Mouse (Mus musculus): ENCODE data around the gene Stard3. TPM values are rescaled to one million over a fixed set of nuclear protein-coding genes. Genes with fewer than 3 reads are reported as not detected.
A peak's percentile ranks its signal among the peaks of the same experiment; 100 is the strongest.

Stard3 gene
- polyA plus RNA-seq, 1 experiment = 25.8 TPM

DNA sequence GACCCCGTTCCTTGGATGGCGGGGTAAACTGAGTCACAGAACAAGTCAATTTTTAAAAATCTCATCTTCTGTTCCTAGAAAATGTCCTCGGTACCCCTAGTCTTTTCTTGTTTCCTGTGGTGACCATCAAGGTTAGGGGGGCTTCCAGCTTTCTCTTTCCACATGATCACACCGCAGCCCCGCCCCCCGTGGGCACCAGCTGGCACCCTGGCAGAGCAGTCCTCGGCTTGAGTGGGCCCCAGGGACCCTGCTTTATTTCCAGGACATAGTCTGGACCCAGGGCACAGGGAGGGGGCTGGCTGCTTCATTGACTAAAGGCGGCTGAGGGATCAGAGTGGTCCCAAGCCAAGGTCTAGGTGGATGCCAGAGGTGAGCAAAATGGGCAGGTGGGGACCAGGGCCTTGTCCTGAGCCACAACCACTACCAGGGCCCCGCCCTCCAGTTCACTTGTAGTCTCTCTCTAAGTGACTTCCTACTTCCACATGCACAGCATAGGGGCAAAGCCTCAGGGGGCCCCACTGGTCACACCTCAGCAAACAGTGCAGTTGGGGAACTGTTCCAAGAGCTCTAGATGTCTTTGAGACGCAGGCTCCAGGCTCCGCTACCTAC is 18.4 kb upstream of the Stard3 start:
- no peak for TF ChIP-seq SRF (IDR thresholded peaks at IDR 0.05; ENCODE audit: control insufficient read depth, insufficient read length, low read depth)
- no peak for TF ChIP-seq MYOG (IDR thresholded peaks at IDR 0.05; ENCODE audit: control insufficient read depth in 1 of 3, insufficient read depth in 1 of 3, insufficient read length in 2 of 3, low read depth in 2 of 3)
- no peak for TF ChIP-seq POLR2AphosphoS2 (IDR thresholded peaks at IDR 0.05; ENCODE audit: insufficient read length, low read depth)
- TF ChIP-seq MYOD1 (IDR thresholded peaks at IDR 0.05; ENCODE audit: control insufficient read depth in 1 of 3, insufficient read length in 2 of 3, low read depth in 2 of 3) = no peak
- no peak for TF ChIP-seq POLR2A (IDR thresholded peaks at IDR 0.05; ENCODE audit: insufficient read length, low read depth)
- TF ChIP-seq TCF3 (IDR thresholded peaks at IDR 0.05; ENCODE audit: insufficient read length, low read depth) = no peak
- no peak for TF ChIP-seq USF1 (IDR thresholded peaks at IDR 0.05; ENCODE audit: low read depth)
- TF ChIP-seq REST (IDR thresholded peaks at IDR 0.05; ENCODE audit: insufficient read depth, insufficient read length) = no peak
- no peak for TF ChIP-seq E2F4 (IDR thresholded peaks at IDR 0.05; ENCODE audit: insufficient read depth)
- no peak for TF ChIP-seq CEBPB (IDR thresholded peaks at IDR 0.05; ENCODE audit: insufficient read depth, poor library complexity, severe bottlenecking)
- TF ChIP-seq MAX (IDR thresholded peaks at IDR 0.05; ENCODE audit: low read depth) = no peak
- no peak for TF ChIP-seq TCF12 (IDR thresholded peaks at IDR 0.05; ENCODE audit: insufficient read depth, poor library complexity, severe bottlenecking)
- Histone ChIP-seq H3ac (ENCODE audit: control insufficient read depth, insufficient read length) (no peak overlapping the region), H3K4me3 (peak overlapping the region; percentile 6), H3K36me3 (ENCODE audit: control insufficient read depth, insufficient read depth) (no peaks in the 10 kb centered on the region), H3K27me3 (ENCODE audit: control insufficient read depth, insufficient read depth, insufficient read length) (peaks cover 44% of the 10 kb centered on the region), H3K4me2 (ENCODE audit: low read depth) (peak overlapping the region; percentile 99), H3K79me2 (ENCODE audit: control insufficient read depth, insufficient read depth) (no peaks in the 10 kb centered on the region)

- Histone ChIP-seq H3K4me2 (ENCODE audit: low read depth) (no peak overlapping the region), H3K79me2 (ENCODE audit: control insufficient read depth, insufficient read depth) (no peaks in the 10 kb centered on the region), H3K27me3 (ENCODE audit: control insufficient read depth, insufficient read depth, insufficient read length) (peaks cover 36% of the 10 kb centered on the region), H3K36me3 (ENCODE audit: control insufficient read depth, insufficient read depth) (no peaks in the 10 kb centered on the region), H3ac (ENCODE audit: control insufficient read depth, insufficient read length) (no peak overlapping the region), H3K4me3 (no peak overlapping the region)
- no peak for TF ChIP-seq TCF3 (IDR thresholded peaks at IDR 0.05; ENCODE audit: insufficient read length, low read depth)
- TF ChIP-seq MYOD1 (IDR thresholded peaks at IDR 0.05; ENCODE audit: control insufficient read depth in 1 of 3, insufficient read length in 2 of 3, low read depth in 2 of 3) = no peak
- no peak for TF ChIP-seq MYOG (IDR thresholded peaks at IDR 0.05; ENCODE audit: control insufficient read depth in 1 of 3, insufficient read depth in 1 of 3, insufficient read length in 2 of 3, low read depth in 2 of 3)
- TF ChIP-seq TCF12 (IDR thresholded peaks at IDR 0.05; ENCODE audit: insufficient read depth, poor library complexity, severe bottlenecking) = no peak
- TF ChIP-seq USF1 (IDR thresholded peaks at IDR 0.05; ENCODE audit: low read depth) = no peak
- TF ChIP-seq POLR2AphosphoS2 (IDR thresholded peaks at IDR 0.05; ENCODE audit: insufficient read length, low read depth) = no peak
- TF ChIP-seq MAX (IDR thresholded peaks at IDR 0.05; ENCODE audit: low read depth) = no peak
- no peak for TF ChIP-seq REST (IDR thresholded peaks at IDR 0.05; ENCODE audit: insufficient read depth, insufficient read length)
- no peak for TF ChIP-seq SRF (IDR thresholded peaks at IDR 0.05; ENCODE audit: control insufficient read depth, insufficient read length, low read depth)
- no peak for TF ChIP-seq POLR2A (IDR thresholded peaks at IDR 0.05; ENCODE audit: insufficient read length, low read depth)
- no peak for TF ChIP-seq E2F4 (IDR thresholded peaks at IDR 0.05; ENCODE audit: insufficient read depth)
Observed at GRCm38 (mm10) chr11:98340597-98340996, 17.6 kb upstream of the Stard3 start.

- Histone ChIP-seq H3K27me3 (ENCODE audit: control insufficient read depth, insufficient read depth, insufficient read length) (peaks cover 35% of the 10 kb centered on the region), H3ac (ENCODE audit: control insufficient read depth, insufficient read length) (no peak overlapping the region)
- TF ChIP-seq USF1 (IDR thresholded peaks at IDR 0.05; ENCODE audit: low read depth) (no peak), E2F4 (IDR thresholded peaks at IDR 0.05; ENCODE audit: insufficient read depth) (no peak), MYOD1 (IDR thresholded peaks at IDR 0.05; ENCODE audit: control insufficient read depth in 1 of 3, insufficient read length in 2 of 3, low read depth in 2 of 3) (no peak), TCF3 (IDR thresholded peaks at IDR 0.05; ENCODE audit: insufficient read length, low read depth) (no peak), REST (IDR thresholded peaks at IDR 0.05; ENCODE audit: insufficient read depth, insufficient read length) (no peak), MYOG (IDR thresholded peaks at IDR 0.05; ENCODE audit: control insufficient read depth in 1 of 3, insufficient read depth in 1 of 3, insufficient read length in 2 of 3, low read depth in 2 of 3) (no peak), SRF (IDR thresholded peaks at IDR 0.05; ENCODE audit: control insufficient read depth, insufficient read length, low read depth) (no peak), MAX (IDR thresholded peaks at IDR 0.05; ENCODE audit: low read depth) (no peak), POLR2AphosphoS2 (IDR thresholded peaks at IDR 0.05; ENCODE audit: insufficient read length, low read depth) (no peak), POLR2A (IDR thresholded peaks at IDR 0.05; ENCODE audit: insufficient read length, low read depth) (no peak), CEBPB (IDR thresholded peaks at IDR 0.05; ENCODE audit: insufficient read depth, poor library complexity, severe bottlenecking) (no peak), TCF12 (IDR thresholded peaks at IDR 0.05; ENCODE audit: insufficient read depth, poor library complexity, severe bottlenecking) (no peak)
Observed at GRCm38 (mm10) chr11:98341174-98341573, 17.0 kb upstream of the Stard3 start.

GRCm38 (mm10) chr11:98342000-98342945 is 15.9 kb upstream of the Stard3 start:
- Histone ChIP-seq H3K79me2 (ENCODE audit: control insufficient read depth, insufficient read depth) (no peaks in the 10 kb centered on the region), H3K36me3 (ENCODE audit: control insufficient read depth, insufficient read depth) (no peaks in the 10 kb centered on the region), H3ac (ENCODE audit: control insufficient read depth, insufficient read length) (no peak overlapping the region), H3K4me2 (ENCODE audit: low read depth) (peak overlapping the region; percentile 70), H3K4me3 (no peak overlapping the region), H3K27me3 (ENCODE audit: control insufficient read depth, insufficient read depth, insufficient read length) (peaks cover 33% of the 10 kb centered on the region)
- TF ChIP-seq POLR2A (IDR thresholded peaks at IDR 0.05; ENCODE audit: insufficient read length, low read depth) = no peak
- no peak for TF ChIP-seq MYOG (IDR thresholded peaks at IDR 0.05; ENCODE audit: control insufficient read depth in 1 of 3, insufficient read depth in 1 of 3, insufficient read length in 2 of 3, low read depth in 2 of 3)
- TF ChIP-seq POLR2AphosphoS2 (IDR thresholded peaks at IDR 0.05; ENCODE audit: insufficient read length, low read depth) = no peak
- TF ChIP-seq REST (IDR thresholded peaks at IDR 0.05; ENCODE audit: insufficient read depth, insufficient read length) = no peak
- no peak for TF ChIP-seq MYOD1 (IDR thresholded peaks at IDR 0.05; ENCODE audit: control insufficient read depth in 1 of 3, insufficient read length in 2 of 3, low read depth in 2 of 3)
- TF ChIP-seq MAX (IDR thresholded peaks at IDR 0.05; ENCODE audit: low read depth) = no peak
- TF ChIP-seq SRF (IDR thresholded peaks at IDR 0.05; ENCODE audit: control insufficient read depth, insufficient read length, low read depth) = no peak

More at GRCm38 (mm10) chr11:98341174-98341573, 17.0 kb upstream of the Stard3 start:
- no peaks in the 10 kb centered on the region for H3K36me3 ChIP-seq (ENCODE audit: control insufficient read depth, insufficient read depth)
- no peak overlapping the region for H3K4me3 ChIP-seq
- H3K4me2 ChIP-seq (ENCODE audit: low read depth) = no peak overlapping the region
- no peaks in the 10 kb centered on the region for H3K79me2 ChIP-seq (ENCODE audit: control insufficient read depth, insufficient read depth)
